Mouse (Mus musculus): ENCODE results near the gene Piga. TPM values are rescaled to one million over a fixed set of nuclear protein-coding genes. Genes with fewer than 3 reads are reported as not detected.

Gene Piga
- polyA plus RNA-seq, 1 experiment from 2014 or later = 5.8 TPM

DNA sequence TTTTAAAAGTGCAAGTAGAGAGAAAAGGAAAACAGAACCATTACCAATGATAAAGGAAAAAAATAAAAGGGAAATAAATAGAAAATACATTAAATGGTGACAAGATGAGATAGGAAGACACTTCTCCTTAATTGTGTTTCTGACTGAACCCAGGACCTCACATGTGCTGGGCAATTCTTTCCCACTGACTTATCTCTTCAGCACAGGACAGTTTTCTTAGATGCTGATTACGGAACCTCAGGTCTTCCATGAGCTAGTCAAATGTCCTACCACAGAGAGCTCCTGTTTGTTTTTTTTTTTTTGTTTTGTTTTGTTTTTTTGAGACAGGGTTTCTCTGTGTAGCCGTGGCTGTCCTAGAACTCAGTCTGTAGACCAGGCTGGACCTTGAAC, 28.1 kb downstream of the Piga start:
- Histone ChIP-seq H3K27ac (ENCODE audit: low read depth) (peak overlapping the region; percentile 29; the same call in 1 of the 2 replicates), H3K4me2 (ENCODE audit: low read depth, low read length) (peak overlapping the region; percentile 15; the same call in 1 of the 2 replicates), H3K27me3 (ENCODE audit: insufficient read depth, low read length) (no peaks in the 10 kb centered on the region), H3K9me3 (ENCODE audit: low read length) (no peaks in the 10 kb centered on the region), H3K36me3 (replicated peaks; ENCODE audit: insufficient read depth, low read length) (no peaks in the 10 kb centered on the region), H3K4me3 (ENCODE audit: low read depth, low read length) (no peak overlapping the region), H3K9ac (replicated peaks) (no peak overlapping the region), H3K4me1 (ENCODE audit: insufficient read depth) (no peaks in the 10 kb centered on the region)
- 59% methylated on average over 2 of the region's 2 CpGs for WGBS (ENCODE audit: insufficient replicate concordance)
- TF ChIP-seq EP300 (IDR thresholded peaks at IDR 0.05; ENCODE audit: low read depth) (peak; percentile 67), CTCF (IDR thresholded peaks at IDR 0.05; ENCODE audit: low read depth) (no peak)
- ATAC-seq (peak; percentile 64), DNase-seq (no peak)

DNA sequence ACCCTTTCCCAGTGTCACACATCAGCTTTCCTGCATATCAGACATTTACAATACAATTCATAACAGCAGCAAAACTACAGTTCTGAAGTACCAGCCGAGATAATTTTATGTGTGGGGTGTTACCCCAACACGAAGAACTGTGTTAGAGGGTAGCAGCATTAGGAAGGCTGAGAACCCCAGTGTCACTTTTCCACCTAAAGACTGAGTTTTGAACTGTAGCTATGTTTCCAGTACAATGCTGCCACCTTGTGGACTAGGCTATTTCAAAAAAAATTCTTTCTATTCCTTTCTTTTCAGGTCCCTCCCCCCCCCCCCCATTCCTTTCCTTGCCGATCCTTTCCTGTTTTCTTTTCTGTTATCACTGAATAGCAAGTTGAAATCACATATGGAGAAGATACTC, 29.6 kb downstream of the Piga start:
- ATAC-seq = 0 out of 2 replicates have a peak, but pooled peaks have one; percentile 19
- Histone ChIP-seq H3K9ac (replicated peaks) (no peak overlapping the region), H3K27me3 (ENCODE audit: insufficient read depth, low read length) (no peaks in the 10 kb centered on the region), H3K27ac (ENCODE audit: low read depth) (no peak overlapping the region), H3K4me3 (ENCODE audit: low read depth, low read length) (no peak overlapping the region), H3K9me3 (ENCODE audit: low read length) (no peaks in the 10 kb centered on the region), H3K4me2 (ENCODE audit: low read depth, low read length) (no peak overlapping the region), H3K4me1 (ENCODE audit: insufficient read depth) (no peaks in the 10 kb centered on the region), H3K36me3 (replicated peaks; ENCODE audit: insufficient read depth, low read length) (no peaks in the 10 kb centered on the region)
- 22% methylated on average over 3 of the region's 3 CpGs for WGBS (ENCODE audit: insufficient replicate concordance)
- no peak for TF ChIP-seq EP300 (IDR thresholded peaks at IDR 0.05; ENCODE audit: low read depth)
- peak; percentile 66 for TF ChIP-seq CTCF (IDR thresholded peaks at IDR 0.05; ENCODE audit: low read depth)
- peak; percentile 31 for DNase-seq

DNA sequence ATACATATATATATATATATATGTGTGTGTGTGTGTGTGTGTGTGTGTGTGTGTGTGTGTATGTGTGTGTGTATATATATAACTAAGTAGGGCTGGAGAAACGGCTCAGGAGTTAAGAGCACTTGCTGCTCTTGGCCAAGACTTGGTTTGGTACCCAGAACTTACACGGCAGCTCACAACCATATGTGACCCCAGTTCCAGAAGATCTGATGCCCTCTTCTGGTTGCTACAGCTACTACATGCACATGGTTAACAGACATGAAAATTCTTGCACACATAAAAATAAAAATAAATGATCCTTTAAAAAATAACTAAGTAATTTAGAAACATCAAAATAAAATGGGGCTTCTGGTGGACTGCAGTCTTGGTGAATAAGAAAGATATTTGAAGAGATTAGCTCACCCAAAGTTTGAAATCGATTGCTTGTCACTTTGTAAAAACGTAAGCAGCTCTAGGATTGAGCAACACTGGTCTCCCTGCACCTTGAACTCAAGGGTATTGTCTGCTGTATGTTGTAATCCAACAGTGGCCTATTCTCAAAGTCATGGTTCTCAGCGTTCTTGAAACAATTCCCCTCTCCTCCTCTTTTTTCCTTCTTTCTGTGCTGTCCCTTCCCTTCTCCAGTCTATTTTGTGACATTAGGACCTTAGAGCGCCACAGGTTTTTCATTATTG, 39.8 kb downstream of the Piga start:
- ATAC-seq (peak; percentile 71), DNase-seq (no peak)
- Histone ChIP-seq H3K27ac (ENCODE audit: low read depth) (no peak overlapping the region), H3K4me1 (ENCODE audit: insufficient read depth) (no peaks in the 10 kb centered on the region), H3K27me3 (ENCODE audit: insufficient read depth, low read length) (no peaks in the 10 kb centered on the region), H3K36me3 (replicated peaks; ENCODE audit: insufficient read depth, low read length) (no peaks in the 10 kb centered on the region), H3K9ac (replicated peaks) (no peak overlapping the region), H3K9me3 (ENCODE audit: low read length) (no peaks in the 10 kb centered on the region), H3K4me2 (ENCODE audit: low read depth, low read length) (no peak overlapping the region), H3K4me3 (ENCODE audit: low read depth, low read length) (no peak overlapping the region)
- 53% methylated on average over 6 of the region's 6 CpGs for WGBS (ENCODE audit: insufficient replicate concordance)
- TF ChIP-seq CTCF (IDR thresholded peaks at IDR 0.05; ENCODE audit: low read depth) (peak; percentile 22), EP300 (IDR thresholded peaks at IDR 0.05; ENCODE audit: low read depth) (no peak)

Other genes with a start within 250 kb of the Piga start
- 0.81 and 0.83 TPM in 2 replicates for gene Bmx, start 161.6 kb upstream of the Piga start, polyA plus RNA-seq (2015; fragmentation: Nextera tagmentation; extraction: Ambion mirVana)
- 12.3 and 14.3 TPM in 2 replicates for gene Pir, start 150.4 kb upstream of the Piga start, polyA plus RNA-seq (2015; fragmentation: Nextera tagmentation; extraction: Ambion mirVana)
- gene Vegfd, start 46.4 kb upstream of the Piga start, polyA plus RNA-seq (2015; fragmentation: Nextera tagmentation; extraction: Ambion mirVana) = 0.31 and 0.38 TPM in 2 replicates
- 0.12 and 0.26 TPM in 2 replicates for gene Asb11, start 17.2 kb downstream of the Piga start, polyA plus RNA-seq (2015; fragmentation: Nextera tagmentation; extraction: Ambion mirVana)
- gene Asb9, start 86.5 kb downstream of the Piga start, polyA plus RNA-seq (2015; fragmentation: Nextera tagmentation; extraction: Ambion mirVana) = not detected in 2 replicates

Data from liver, postnatal 0 days (tissue).